ENCODE assay signal across 31 mouse cellular contexts in the genomic region with DNA sequence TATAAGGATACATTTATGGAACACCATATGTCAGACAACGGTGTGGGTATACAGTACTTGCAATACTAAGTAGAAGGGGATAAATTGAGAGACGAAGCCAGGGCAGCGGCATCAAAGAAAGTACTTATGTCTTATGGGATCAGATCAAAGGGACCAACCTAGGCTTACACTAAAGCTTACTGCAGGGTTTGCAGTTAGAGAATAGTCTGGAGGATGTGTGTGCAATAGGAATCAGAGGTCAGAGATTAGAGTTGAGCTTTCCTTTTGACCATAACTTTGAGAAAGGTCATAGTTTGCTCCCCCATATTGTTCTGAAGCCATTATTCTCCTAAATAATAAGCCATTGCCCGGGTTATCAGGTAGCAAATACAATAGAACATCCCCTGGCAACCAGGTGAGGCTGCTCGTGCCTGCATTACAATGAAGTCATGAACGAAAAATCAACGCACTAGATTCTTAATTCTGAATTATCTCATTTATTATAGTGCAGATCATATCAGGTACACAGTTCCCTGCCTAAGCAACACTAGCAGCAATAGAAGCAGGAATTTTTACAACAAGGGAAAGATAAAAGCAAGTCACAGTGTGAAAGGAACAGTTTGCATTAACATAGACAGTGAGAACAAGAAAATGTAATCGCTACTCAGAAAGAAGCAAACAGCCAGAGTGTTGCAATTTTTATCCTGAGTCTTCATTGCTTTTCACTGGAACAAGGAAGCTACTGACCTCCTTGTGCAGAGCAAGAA. TPM values are rescaled to one million over a fixed set of nuclear protein-coding genes. Genes with fewer than 3 reads are reported as not detected.
"Had no signal": no experiment of that assay in that cellular context is flagged by ENCODE, and none has a peak within 500 bp of the region (broad histone marks: within the 10 kb centered on the region; RNA-seq: fewer than 3 reads in every experiment).

No protein-coding gene starts in this region.

- ATAC-seq: hindbrain, embryonic 16.5 days; inflammation-experienced regulatory T-cells, adult 6 months; liver, embryonic 12.5 days had no signal

- H3K27ac ChIP-seq: heart, adult 2 months; hindbrain, embryonic 10.5 days; hindbrain, embryonic 12.5 days; hindbrain, embryonic 14.5 days; kidney, embryonic 15.5 days; kidney, postnatal 0 days; limb, embryonic 13.5 days; limb, embryonic 15.5 days; liver, embryonic 12.5 days had no signal

- H3K9ac ChIP-seq: heart, embryonic 12.5 days; hindbrain, embryonic 12.5 days; hindbrain, embryonic 14.5 days; kidney, embryonic 15.5 days; limb, embryonic 13.5 days; limb, embryonic 15.5 days; liver, embryonic 12.5 days had no signal

- H3K27me3 ChIP-seq: heart, embryonic 12.5 days; hindbrain, embryonic 12.5 days; kidney, embryonic 15.5 days; limb, embryonic 13.5 days; limb, embryonic 15.5 days; liver, embryonic 12.5 days had no signal

- DNase-seq: gastrocnemius, postnatal 14 days; gastrocnemius, postnatal 36 days; heart, adult 11 months; heart, adult 2 months; heart, postnatal 10 days; heart, postnatal 4 days; kidney, adult 11 months; kidney, adult 2 months; kidney, adult 9 months; kidney, postnatal 14 days; kidney, postnatal 36 days; layer of hippocampus, adult 9-11 months; layer of hippocampus, postnatal 36 days; left cerebral cortex, postnatal 4 days had no signal

- H3K4me2 ChIP-seq: heart, embryonic 12.5 days; hindbrain, embryonic 12.5 days; hindbrain, embryonic 14.5 days; limb, embryonic 13.5 days; limb, embryonic 15.5 days; liver, embryonic 12.5 days had no signal

- H3K4me1 ChIP-seq: heart, embryonic 12.5 days; hindbrain, embryonic 12.5 days; limb, embryonic 13.5 days; limb, embryonic 15.5 days; liver, embryonic 12.5 days had no signal

- H3K9me3 ChIP-seq: heart, embryonic 12.5 days; hindbrain, embryonic 10.5 days; hindbrain, embryonic 12.5 days; kidney, embryonic 15.5 days; limb, embryonic 13.5 days; limb, embryonic 15.5 days; liver, embryonic 12.5 days had no signal

- H3K36me3 ChIP-seq: heart, embryonic 12.5 days; hindbrain, embryonic 10.5 days; hindbrain, embryonic 12.5 days; kidney, embryonic 15.5 days; limb, embryonic 13.5 days; limb, embryonic 15.5 days; liver, embryonic 12.5 days had no signal

- H3K4me3 ChIP-seq: heart, adult 2 months; heart, embryonic 12.5 days; hindbrain, embryonic 10.5 days; hindbrain, embryonic 12.5 days; kidney, embryonic 15.5 days; limb, embryonic 13.5 days; limb, embryonic 15.5 days; liver, embryonic 12.5 days had no signal

RNA-seq across cellular contexts. Expression of gene Krtap26-1, which starts 1.1 kb away (rescaled TPM):
- polyA plus RNA-seq: gonadal fat pad, adult 2 months; heart, adult 2 months; heart, embryonic 12.5 days; heart, embryonic 14.5 days; heart, embryonic 16.5 days; hindbrain, embryonic 10.5 days; hindbrain, embryonic 12.5 days; hindbrain, embryonic 14.5 days; hindbrain, embryonic 16.5 days; inflammation-experienced regulatory T-cells, adult 6 months; kidney, adult 2 months; kidney, embryonic 15.5 days; kidney, postnatal 0 days; large intestine, adult 2 months; limb, embryonic 11.5 days; limb, embryonic 13.5 days; limb, embryonic 15.5 days; liver, adult 2 months; liver, embryonic 12.5 days had no signal

RNA-seq across cellular contexts. Expression of gene 2310079G19Rik, which starts 19.1 kb away (rescaled TPM):
- polyA plus RNA-seq: gonadal fat pad, adult 2 months; heart, adult 2 months; heart, embryonic 12.5 days; heart, embryonic 14.5 days; heart, embryonic 16.5 days; hindbrain, embryonic 10.5 days; hindbrain, embryonic 12.5 days; hindbrain, embryonic 14.5 days; hindbrain, embryonic 16.5 days; inflammation-experienced regulatory T-cells, adult 6 months; kidney, adult 2 months; kidney, embryonic 15.5 days; kidney, postnatal 0 days; large intestine, adult 2 months; limb, embryonic 11.5 days; limb, embryonic 13.5 days; liver, adult 2 months; liver, embryonic 12.5 days had no signal

RNA-seq across cellular contexts. Expression of gene Krtap27-1, which starts 24.9 kb away (rescaled TPM):
- polyA plus RNA-seq: gonadal fat pad, adult 2 months; heart, adult 2 months; heart, embryonic 12.5 days; heart, embryonic 14.5 days; heart, embryonic 16.5 days; hindbrain, embryonic 10.5 days; hindbrain, embryonic 12.5 days; hindbrain, embryonic 14.5 days; hindbrain, embryonic 16.5 days; inflammation-experienced regulatory T-cells, adult 6 months; kidney, adult 2 months; kidney, embryonic 15.5 days; kidney, postnatal 0 days; large intestine, adult 2 months; limb, embryonic 11.5 days; limb, embryonic 13.5 days; limb, embryonic 15.5 days; liver, adult 2 months; liver, embryonic 12.5 days had no signal

RNA-seq across cellular contexts. Expression of gene Krtap24-1, which starts 34.5 kb away (rescaled TPM):
- polyA plus RNA-seq: gonadal fat pad, adult 2 months; heart, adult 2 months; heart, embryonic 12.5 days; heart, embryonic 14.5 days; heart, embryonic 16.5 days; hindbrain, embryonic 10.5 days; hindbrain, embryonic 12.5 days; hindbrain, embryonic 14.5 days; hindbrain, embryonic 16.5 days; inflammation-experienced regulatory T-cells, adult 6 months; kidney, adult 2 months; kidney, embryonic 15.5 days; kidney, postnatal 0 days; large intestine, adult 2 months; limb, embryonic 11.5 days; limb, embryonic 13.5 days; limb, embryonic 15.5 days; liver, adult 2 months; liver, embryonic 12.5 days had no signal
